Mouse (Mus musculus) lung, postnatal 0 days (tissue): Measurements from ENCODE around the gene Gstm1. TPM values are rescaled to one million over a fixed set of nuclear protein-coding genes. Genes with fewer than 3 reads are reported as not detected.
"Not testable (repeated sequence)": the region's sequence is repeated elsewhere in the genome, so short reads cannot be mapped to it uniquely, and the experiment has no call there.

Source experiments
- ATAC-seq: fragments of 200-750 bp; cut with Nextera tagmentation; 2 replicates; pipeline ENCODE4 v1.8.0; 2017; ENCODE audit warnings: moderate library complexity
- DNase-seq: peaks from one replicate; pipeline ENCODE4 v3.0.0-alpha.2; 2016; ENCODE audit warnings: low spot score
- H3K27ac ChIP-seq: fragments of 300-500 bp; sonication (generic); 2 replicates; pipeline ENCODE4 v1.5.1; 2014; ENCODE audit warnings: antibody characterized with exemption, mild to moderate bottlenecking, low read length, mixed read lengths
- H3K27me3 ChIP-seq: fragments of 300-500 bp; sonication (generic); replicated peaks from 2 replicates; pipeline ENCODE4 v1.6.1; 2014; ENCODE audit warnings: low read length, mixed read lengths; ENCODE audit not compliant: insufficient read depth
- H3K36me3 ChIP-seq: fragments of 300-500 bp; sonication (generic); 2 replicates; pipeline ENCODE4 v1.6.1; 2014; ENCODE audit warnings: low read length, mixed read lengths; ENCODE audit not compliant: insufficient read depth
- H3K4me1 ChIP-seq: fragments of 300-500 bp; sonication (generic); 2 replicates; pipeline ENCODE4 v1.6.1; 2014; ENCODE audit warnings: antibody characterized with exemption, low read depth, low read length, mixed read lengths; ENCODE audit not compliant: insufficient read depth
- H3K4me2 ChIP-seq: fragments of 300-500 bp; sonication (generic); replicated peaks from 2 replicates; pipeline ENCODE4 v1.6.1; 2014; ENCODE audit warnings: low read depth, mild to moderate bottlenecking, low read length, moderate library complexity, mixed read lengths
- H3K4me3 ChIP-seq: fragments of 300-500 bp; sonication (generic); 2 replicates; pipeline ENCODE4 v1.5.1; 2014; ENCODE audit warnings: low read depth, low read length
- H3K9ac ChIP-seq: fragments of 300-500 bp; sonication (generic); replicated peaks from 2 replicates; pipeline ENCODE4 v1.6.1; 2014; ENCODE audit warnings: low read depth, mild to moderate bottlenecking
- H3K9me3 ChIP-seq: fragments of 300-500 bp; sonication (generic); 2 replicates; pipeline ENCODE4 v1.6.1; 2016; ENCODE audit warnings: low read length, mixed read lengths
- CTCF ChIP-seq: IDR thresholded peaks from 2 replicates; pipeline ENCODE4 v1.5.1; 2016; ENCODE audit warnings: antibody characterized with exemption, mild to moderate bottlenecking
- EP300 ChIP-seq: IDR thresholded peaks from 2 replicates; pipeline ENCODE4 v1.6.1; 2016; ENCODE audit warnings: antibody characterized with exemption, mild to moderate bottlenecking, control low read depth
- WGBS: fragments of 180-500 bp; shearing (Covaris S2); extraction: QIAGEN DNeasy Blood & Tissue Kit; methylation state at CpG from one replicate; pipeline ENCODE4 v1.1.7; 2014; 5-methylcytosine and 5-hydroxymethylcytosine counted together
- polyA plus RNA-seq: library from polyadenylated mRNA; unstranded; fragments of >200 nt; fragmentation: Nextera tagmentation; extraction: Ambion mirVana; gene quantifications from 2 replicates; pipeline ENCODE4 v1.2.1, GENCODE M21; 2015

The Gstm1 gene
- polyA plus RNA-seq, 1 experiment from 2014 or later = 249 TPM

- Histone ChIP-seq H3K27ac (no peak overlapping the region), H3K27me3 (no peaks in the 10 kb centered on the region), H3K36me3 (no peaks in the 10 kb centered on the region), H3K4me1 (no peaks in the 10 kb centered on the region), H3K4me2 (no peak overlapping the region), H3K9ac (no peak overlapping the region), H3K9me3 (no peaks in the 10 kb centered on the region), H3K4me3 (no peak overlapping the region)
- TF ChIP-seq CTCF = no peak
- no peak for TF ChIP-seq EP300
- ATAC-seq (no peak), DNase-seq (no peak)
- 62% methylated on average over 5 of the region's 5 CpGs for WGBS
Observed at GRCm38 (mm10) chr3:107984471-107984870, 33.3 kb downstream of the Gstm1 start.

GRCm38 (mm10) chr3:107983771-107984170, 34.0 kb downstream of the Gstm1 start:
- Histone ChIP-seq H3K4me3 (no peak overlapping the region), H3K36me3 (no peaks in the 10 kb centered on the region), H3K4me1 (no peaks in the 10 kb centered on the region), H3K27me3 (no peaks in the 10 kb centered on the region), H3K9ac (no peak overlapping the region), H3K27ac (no peak overlapping the region), H3K9me3 (no peaks in the 10 kb centered on the region), H3K4me2 (no peak overlapping the region)
- DNase-seq = no peak
- TF ChIP-seq EP300 (no peak), CTCF (no peak)
- 27% methylated on average over 3 of the region's 3 CpGs for WGBS
- no peak for ATAC-seq

GRCm38 (mm10) chr3:107982726-107983125, 35.0 kb downstream of the Gstm1 start:
- H3K9ac ChIP-seq = no peak overlapping the region
- no peaks in the 10 kb centered on the region for H3K36me3 ChIP-seq
- DNase-seq (no peak), ATAC-seq (no peak)
- H3K9me3 ChIP-seq = no peaks in the 10 kb centered on the region
- H3K27me3 ChIP-seq = no peaks in the 10 kb centered on the region
- no peak for TF ChIP-seq CTCF
- TF ChIP-seq EP300 = no peak
- H3K4me1 ChIP-seq = no peaks in the 10 kb centered on the region
- WGBS = 87% methylated on average over 6 of the region's 6 CpGs
- H3K27ac ChIP-seq = no peak overlapping the region
- H3K4me3 ChIP-seq = no peak overlapping the region
- H3K4me2 ChIP-seq = no peak overlapping the region

DNA sequence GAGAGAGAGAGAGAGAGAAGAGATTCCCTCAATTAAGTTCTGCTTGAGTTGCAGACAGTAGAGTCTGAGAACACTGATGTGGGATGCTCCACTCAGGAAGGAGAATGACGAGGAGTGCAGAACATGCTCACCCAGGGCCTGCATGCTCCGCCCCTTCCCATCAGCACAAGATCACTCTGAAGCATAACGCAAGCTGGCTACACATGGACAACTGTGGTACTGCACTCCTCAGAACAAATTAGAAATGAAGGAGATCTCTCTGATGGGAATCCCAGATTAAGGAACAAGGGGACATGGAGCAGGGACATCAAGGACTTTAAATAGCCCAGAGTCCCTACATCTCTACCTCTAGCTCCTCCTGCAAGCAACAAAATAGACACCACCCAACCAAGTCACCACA, 36.5 kb downstream of the Gstm1 start:
- Histone ChIP-seq H3K27me3 (no peaks in the 10 kb centered on the region), H3K36me3 (no peaks in the 10 kb centered on the region), H3K4me1 (no peaks in the 10 kb centered on the region), H3K9ac (no peak overlapping the region), H3K4me2 (no peak overlapping the region), H3K4me3 (no peak overlapping the region), H3K9me3 (no peaks in the 10 kb centered on the region), H3K27ac (no peak overlapping the region)
- TF ChIP-seq EP300 (no peak), CTCF (no peak)
- WGBS = 67% methylated on average over 3 of the region's 3 CpGs
- ATAC-seq (no peak), DNase-seq (no peak)

GRCm38 (mm10) chr3:107977691-107978090, 40.1 kb downstream of the Gstm1 start:
- no peak overlapping the region for H3K4me2 ChIP-seq
- no peak overlapping the region for H3K4me3 ChIP-seq
- no peak for TF ChIP-seq CTCF
- no peak for TF ChIP-seq EP300
- no peaks in the 10 kb centered on the region for H3K4me1 ChIP-seq
- no peaks in the 10 kb centered on the region for H3K27me3 ChIP-seq
- no peak for DNase-seq
- no peaks in the 10 kb centered on the region for H3K9me3 ChIP-seq
- H3K27ac ChIP-seq = no peak overlapping the region
- H3K36me3 ChIP-seq = no peaks in the 10 kb centered on the region
- no peak overlapping the region for H3K9ac ChIP-seq
- ATAC-seq = no peak
- 56% methylated on average over 3 of the region's 3 CpGs for WGBS

DNA sequence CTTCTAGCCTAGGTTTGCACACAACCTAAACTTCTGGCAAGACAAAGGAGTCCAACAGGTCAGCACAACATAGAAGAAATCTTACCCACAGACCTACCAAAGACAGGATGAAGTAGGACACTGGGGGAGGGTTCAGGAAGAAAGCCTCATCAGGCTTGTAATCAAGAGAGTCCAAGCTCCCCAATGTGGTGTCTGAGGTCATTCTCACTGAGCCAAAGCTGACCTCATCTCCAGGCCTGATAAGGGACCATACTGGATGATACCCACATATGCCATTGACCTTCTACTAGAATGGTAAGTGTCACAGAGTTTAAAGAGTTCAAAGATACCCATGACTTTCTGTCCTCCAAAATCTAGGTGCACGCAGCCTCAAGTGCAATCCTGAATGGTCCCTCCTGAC, 43.5 kb downstream of the Gstm1 start:
- no peak for ATAC-seq
- Histone ChIP-seq H3K36me3 (no peaks in the 10 kb centered on the region), H3K9me3 (no peaks in the 10 kb centered on the region), H3K27ac (no peak overlapping the region), H3K9ac (no peak overlapping the region), H3K4me2 (no peak overlapping the region), H3K27me3 (no peaks in the 10 kb centered on the region), H3K4me1 (no peaks in the 10 kb centered on the region), H3K4me3 (no peak overlapping the region)
- 90% methylated on average over 1 of the region's 1 CpGs for WGBS
- TF ChIP-seq CTCF (no peak), EP300 (no peak)
- DNase-seq = no peak

- WGBS = 63% methylated on average over 3 of the region's 3 CpGs
- no peak overlapping the region for H3K9ac ChIP-seq
- no peak overlapping the region for H3K27ac ChIP-seq
- no peaks in the 10 kb centered on the region for H3K36me3 ChIP-seq
- no peak for TF ChIP-seq EP300
- no peak for TF ChIP-seq CTCF
- no peaks in the 10 kb centered on the region for H3K4me1 ChIP-seq
- ATAC-seq = no peak
- H3K27me3 ChIP-seq = no peaks in the 10 kb centered on the region
- no peak overlapping the region for H3K4me2 ChIP-seq
- H3K4me3 ChIP-seq = no peak overlapping the region
- DNase-seq = no peak
- no peaks in the 10 kb centered on the region for H3K9me3 ChIP-seq
Observed at GRCm38 (mm10) chr3:107972070-107972469, 45.7 kb downstream of the Gstm1 start.

- not testable (repeated sequence) for DNase-seq, ATAC-seq, H3K4me2 ChIP-seq, H3K9ac ChIP-seq, H3K27me3 ChIP-seq, H3K9me3 ChIP-seq, H3K27ac ChIP-seq, H3K36me3 ChIP-seq, H3K4me3 ChIP-seq, H3K4me1 ChIP-seq
- WGBS = 47% methylated on average over 3 of the region's 3 CpGs
Observed at GRCm38 (mm10) chr3:107971101-107971500, 46.7 kb downstream of the Gstm1 start.
